Mouse (Mus musculus): ENCODE measurements around the gene Tgfbr2. TPM values are rescaled to one million over a fixed set of nuclear protein-coding genes. Genes with fewer than 3 reads are reported as not detected.

Gene Tgfbr2
- total and polyA plus RNA-seq, 3 experiments = 19.6 to 46.3 (median 42.8) TPM

- Histone ChIP-seq H3K4me3 (replicated peaks in 1 of 3; ENCODE audit: low read depth in 2 of 3, low read length in 2 of 3, poor library complexity in 1 of 3) (no peak overlapping the region), H3K4me2 (ENCODE audit: insufficient read depth, low read depth, poor library complexity, severe bottlenecking) (no peak overlapping the region), H3K27ac (ENCODE audit: insufficient read depth, low read depth) (peak overlapping the region; percentile 55; the same call in 1 of the 2 replicates), H3K9me3 (replicated peaks; ENCODE audit: low read length) (no peaks in the 10 kb centered on the region), H3K79me2 (replicated peaks; ENCODE audit: control insufficient read depth, extremely low read depth, insufficient read depth, poor library complexity, severe bottlenecking) (no peaks in the 10 kb centered on the region), H3K36me3 (replicated peaks in 1 of 2; ENCODE audit: control insufficient read depth in 1 of 2, insufficient read depth in 1 of 2, low read length in 1 of 2) (peaks cover 12 to 24% of the 10 kb centered on the region in 2 experiments), H3K9ac (ENCODE audit: insufficient read depth, low read depth) (peak overlapping the region; percentile 3; the same call in 1 of the 2 replicates), H3K27me3 (replicated peaks) (no peaks in the 10 kb centered on the region), H3K4me1 (ENCODE audit: control insufficient read depth in 1 of 2, insufficient read depth in 2 of 2) (peaks cover 9 to 51% of the 10 kb centered on the region in 2 experiments)
- no peak for TF ChIP-seq UBTF (IDR thresholded peaks at IDR 0.05; ENCODE audit: low read depth, low read length)
- peak; percentile 25; the same call in 1 of the 2 replicates for TF ChIP-seq HCFC1 (IDR thresholded peaks at IDR 0.05; ENCODE audit: low read depth, low read length)
- TF ChIP-seq ELF1 (IDR thresholded peaks at IDR 0.05; ENCODE audit: low read depth, low read length) = peak; percentile 81
- 0 out of 2 replicates have a peak, but pooled peaks have one; percentile 41 for TF ChIP-seq ZMIZ1 (IDR thresholded peaks at IDR 0.05; ENCODE audit: low read depth, low read length)
- no peak for TF ChIP-seq ZKSCAN1 (IDR thresholded peaks at IDR 0.05; ENCODE audit: borderline replicate concordance, low read depth, low read length)
- TF ChIP-seq CHD2 (IDR thresholded peaks at IDR 0.05; ENCODE audit: low read length) = no peak
- 0 out of 2 replicates have a peak, but pooled peaks have one; percentile 12 for TF ChIP-seq KAT2A (IDR thresholded peaks at IDR 0.05; ENCODE audit: insufficient replicate concordance, low read length)
- 0 out of 2 replicates have a peak, but pooled peaks have one; percentile 16 for TF ChIP-seq IRF4 (IDR thresholded peaks at IDR 0.05; ENCODE audit: low read depth, low read length)
- TF ChIP-seq TBP (conservative IDR thresholded peaks at IDR 0.05; ENCODE audit: low read depth, low read length) = 0 out of 2 replicates have a peak, but pooled peaks have one; percentile 16
- TF ChIP-seq SMC3 (IDR thresholded peaks at IDR 0.05; ENCODE audit: low read depth, low read length) = no peak
- DNase-seq (ENCODE audit: extremely low read depth) = peak; percentile 60
- dilution Hi-C loops (cut with MboI; ENCODE audit: extremely low pct_ligation_motif_present, extremely low pct_unique_long_range_greater_than_20kb, low sequenced_read_pairs) = no loop called here
- in situ Hi-C loops (cut with MboI; ENCODE audit: low pct_ligation_motif_present, low pct_unique_long_range_greater_than_20kb, low sequenced_read_pairs) = loop anchor here (10.0 kb wide), 2 partner anchors 91 to 241 kb away; partner anchors contain the start of gene Tgfbr2
Observed at GRCm38 (mm10) chr9:116083726-116084323, 91.3 kb downstream of the Tgfbr2 start.

DNA sequence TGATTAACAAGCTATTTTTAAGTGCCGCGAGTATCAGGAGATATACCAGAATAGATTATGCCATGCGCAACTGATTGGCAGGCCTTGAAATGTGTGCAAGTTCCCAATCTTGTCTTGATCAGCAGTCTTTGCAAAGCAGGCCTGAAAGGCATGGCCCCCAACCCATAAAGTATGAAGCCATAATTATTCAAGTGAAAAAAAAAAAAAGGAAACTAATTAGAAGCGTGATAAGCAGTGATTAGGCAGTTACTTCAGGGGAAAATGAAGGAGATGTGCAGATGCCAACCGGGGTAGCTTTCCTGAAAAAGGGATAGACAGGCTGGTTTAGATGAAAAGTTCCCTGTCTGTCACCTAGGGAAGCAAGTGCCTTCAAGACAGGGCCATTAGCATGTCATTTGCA is 91.9 kb downstream of the Tgfbr2 start:
- Histone ChIP-seq H3K79me2 (replicated peaks; ENCODE audit: control insufficient read depth, extremely low read depth, insufficient read depth, poor library complexity, severe bottlenecking) (no peaks in the 10 kb centered on the region), H3K36me3 (replicated peaks in 1 of 2; ENCODE audit: control insufficient read depth in 1 of 2, insufficient read depth in 1 of 2, low read length in 1 of 2) (peaks cover 7 to 18% of the 10 kb centered on the region in 2 experiments), H3K27me3 (replicated peaks) (no peaks in the 10 kb centered on the region), H3K4me1 (ENCODE audit: control insufficient read depth in 1 of 2, insufficient read depth in 2 of 2) (peaks cover 9 to 49% of the 10 kb centered on the region in 2 experiments), H3K4me2 (ENCODE audit: insufficient read depth, low read depth, poor library complexity, severe bottlenecking) (no peak overlapping the region), H3K9me3 (replicated peaks; ENCODE audit: low read length) (peaks cover under 1% of the 10 kb centered on the region), H3K27ac (ENCODE audit: insufficient read depth, low read depth) (no peak overlapping the region), H3K4me3 (replicated peaks in 1 of 3; ENCODE audit: low read depth in 2 of 3, low read length in 2 of 3, poor library complexity in 1 of 3) (no peak overlapping the region), H3K9ac (ENCODE audit: insufficient read depth, low read depth) (no peak overlapping the region)
- no peak for TF ChIP-seq BHLHE40 (IDR thresholded peaks at IDR 0.05; ENCODE audit: low read depth, low read length)
- in situ Hi-C loops (cut with MboI; ENCODE audit: low pct_ligation_motif_present, low pct_unique_long_range_greater_than_20kb, low sequenced_read_pairs) (loop anchor here (10.0 kb wide), 2 partner anchors 92 to 242 kb away; partner anchors contain the start of gene Tgfbr2), dilution Hi-C loops (cut with MboI; ENCODE audit: extremely low pct_ligation_motif_present, extremely low pct_unique_long_range_greater_than_20kb, low sequenced_read_pairs) (no loop called here)
- DNase-seq (ENCODE audit: extremely low read depth) = no peak

DNA sequence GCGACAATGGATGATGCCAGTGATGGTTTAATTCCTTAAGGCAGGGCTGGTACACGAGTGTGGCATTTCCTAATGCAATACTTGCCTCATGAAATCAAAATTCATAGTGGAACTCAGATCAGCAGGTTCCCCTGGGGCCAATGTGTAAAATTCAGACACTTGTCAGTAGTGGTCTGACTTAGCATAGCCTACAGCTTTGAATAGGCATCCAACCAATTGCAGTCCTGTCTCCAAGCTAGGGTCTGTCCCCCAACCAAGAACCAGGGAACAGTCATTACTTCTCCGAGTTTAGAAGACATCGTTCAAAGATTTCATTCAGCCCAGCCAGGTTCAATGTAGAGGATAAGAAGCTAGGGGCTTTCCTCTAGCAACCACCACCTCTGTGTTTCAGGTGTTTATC is 93.4 kb downstream of the Tgfbr2 start:
- Histone ChIP-seq H3K9me3 (replicated peaks; ENCODE audit: low read length) (peaks cover 4% of the 10 kb centered on the region), H3K79me2 (replicated peaks; ENCODE audit: control insufficient read depth, extremely low read depth, insufficient read depth, poor library complexity, severe bottlenecking) (no peaks in the 10 kb centered on the region), H3K27ac (ENCODE audit: insufficient read depth, low read depth) (no peak overlapping the region), H3K4me1 (ENCODE audit: control insufficient read depth in 1 of 2, insufficient read depth in 2 of 2) (peaks cover 13 to 58% of the 10 kb centered on the region in 2 experiments), H3K36me3 (replicated peaks in 1 of 2; ENCODE audit: control insufficient read depth in 1 of 2, insufficient read depth in 1 of 2, low read length in 1 of 2) (peaks cover 0 to 8% of the 10 kb centered on the region in 2 experiments), H3K27me3 (replicated peaks) (no peaks in the 10 kb centered on the region), H3K9ac (ENCODE audit: insufficient read depth, low read depth) (no peak overlapping the region), H3K4me2 (ENCODE audit: insufficient read depth, low read depth, poor library complexity, severe bottlenecking) (no peak overlapping the region), H3K4me3 (replicated peaks in 1 of 3; ENCODE audit: low read depth in 2 of 3, low read length in 2 of 3, poor library complexity in 1 of 3) (no peak overlapping the region)
- dilution Hi-C loops (cut with MboI; ENCODE audit: extremely low pct_ligation_motif_present, extremely low pct_unique_long_range_greater_than_20kb, low sequenced_read_pairs) = no loop called here
- in situ Hi-C loops (cut with MboI; ENCODE audit: low pct_ligation_motif_present, low pct_unique_long_range_greater_than_20kb, low sequenced_read_pairs) = loop anchor here (10.0 kb wide), 2 partner anchors 93 to 243 kb away; partner anchors contain the start of gene Tgfbr2
- TF ChIP-seq CTCF (conservative IDR thresholded peaks at IDR 0.05 in 1 of 2, IDR thresholded peaks at IDR 0.05 in 1 of 2; ENCODE audit: low read depth in 2 of 2, low read length in 2 of 2) = no peak
- peak; percentile 71 for TF ChIP-seq IRF4 (IDR thresholded peaks at IDR 0.05; ENCODE audit: low read depth, low read length)
- TF ChIP-seq HCFC1 (IDR thresholded peaks at IDR 0.05; ENCODE audit: low read depth, low read length) = no peak
- DNase-seq (ENCODE audit: extremely low read depth) = peak; percentile 68

Measured in CH12.LX (cell line).